Mouse (Mus musculus) C2C12 (cell line): ENCODE measurements around the gene Naa80.

Source experiments
- CTCF ChIP-seq: IDR thresholded peaks from one replicate; pipeline ENCODE4 v1.5.1; 2011; ENCODE audit not compliant: control insufficient read depth, insufficient read depth, insufficient read length
- FOSL1 ChIP-seq: IDR thresholded peaks from one replicate; pipeline ENCODE4 v1.8.0; 2011; ENCODE audit warnings: mild to moderate bottlenecking, low read length; ENCODE audit not compliant: poor library complexity, insufficient read depth, severe bottlenecking
- USF1 ChIP-seq: IDR thresholded peaks from one replicate; pipeline ENCODE4 v1.6.1; 2011; ENCODE audit warnings: low read depth, mild to moderate bottlenecking, control low read depth, moderate library complexity

- TF ChIP-seq CTCF = no peak
- TF ChIP-seq FOSL1 = no peak
- TF ChIP-seq USF1 = no peak
Measured at GRCm38 (mm10) chr9:107582509-107583062, 3.9 kb downstream of the Naa80 start.
